Mouse (Mus musculus): ENCODE results near the gene 1700001O22Rik.

Gene 1700001O22Rik

DNA sequence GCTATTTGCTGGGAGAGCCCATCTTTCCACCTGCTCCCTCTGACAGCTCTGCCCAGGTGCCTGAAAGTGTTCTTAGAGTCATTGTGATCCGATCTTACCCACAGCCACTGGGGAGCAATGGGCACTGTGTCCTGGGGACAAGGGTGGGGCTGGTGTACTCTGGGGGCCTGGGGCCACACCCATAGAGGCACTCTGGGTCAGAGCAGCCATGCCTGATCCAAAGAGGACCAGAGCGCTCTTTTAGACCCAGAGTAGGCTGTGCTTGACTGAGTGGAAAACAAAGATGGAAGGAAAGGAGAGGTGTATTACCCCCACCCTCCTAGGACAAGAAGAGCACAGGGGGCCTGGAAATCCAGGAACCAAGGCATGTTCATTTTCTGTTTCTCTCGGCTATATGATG lies at the start of gene 1700001O22Rik:
Gene 1700001O22Rik, minus strand, starts transcription at position 58 of the 400 bp plus-strand sequence.
- no peak for DNase-seq (ENCODE audit: low read depth)

DNA sequence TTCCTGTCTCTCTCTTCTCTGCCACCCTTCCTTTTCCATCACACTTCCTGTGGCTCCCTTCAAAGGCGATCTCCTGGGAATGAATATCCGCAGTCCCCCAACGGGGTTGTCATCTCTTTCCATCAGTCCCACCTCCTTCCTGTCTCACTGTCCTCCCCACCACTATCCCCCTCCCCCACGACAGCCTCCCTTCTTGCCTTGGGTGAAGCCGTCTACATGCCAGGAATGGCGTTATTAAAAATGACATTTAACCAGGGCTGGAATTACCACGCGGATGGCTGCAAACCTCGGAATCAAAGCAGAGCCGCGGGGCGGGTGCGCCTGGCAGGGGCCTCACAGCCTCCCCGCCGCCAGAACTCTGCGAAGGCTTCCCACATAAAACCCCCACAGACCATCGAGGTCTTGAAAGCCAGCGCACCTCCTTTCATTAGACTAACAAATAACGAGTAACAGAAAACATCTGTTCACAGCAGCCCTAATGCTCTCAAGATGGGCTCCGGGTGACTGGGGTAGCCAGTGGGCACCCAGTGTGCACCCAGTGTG lies 49.4 kb upstream of the 1700001O22Rik start:
- no peak for DNase-seq (ENCODE audit: low read depth)

DNA sequence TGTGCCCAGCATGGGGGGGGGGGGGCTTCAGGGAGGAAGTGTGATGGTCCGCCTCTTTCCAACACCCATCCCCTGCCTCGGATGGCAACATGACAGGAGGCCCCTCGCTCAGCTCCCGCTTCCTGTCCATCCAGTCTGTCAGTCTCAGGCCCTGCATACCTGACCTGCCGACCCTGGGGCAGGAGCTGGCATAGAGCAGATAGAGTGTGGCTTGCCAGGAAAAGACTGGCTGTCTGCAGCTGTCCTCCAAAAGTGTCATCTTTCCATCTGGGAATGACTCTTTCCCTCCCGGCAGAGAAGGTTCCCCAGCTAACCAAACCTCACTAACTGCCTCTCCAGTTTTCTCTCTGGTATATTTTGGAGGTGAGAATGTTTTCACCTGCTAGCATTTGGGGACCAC lies 47.1 kb upstream of the 1700001O22Rik start:
- DNase-seq (ENCODE audit: low read depth), result no peak

DNA sequence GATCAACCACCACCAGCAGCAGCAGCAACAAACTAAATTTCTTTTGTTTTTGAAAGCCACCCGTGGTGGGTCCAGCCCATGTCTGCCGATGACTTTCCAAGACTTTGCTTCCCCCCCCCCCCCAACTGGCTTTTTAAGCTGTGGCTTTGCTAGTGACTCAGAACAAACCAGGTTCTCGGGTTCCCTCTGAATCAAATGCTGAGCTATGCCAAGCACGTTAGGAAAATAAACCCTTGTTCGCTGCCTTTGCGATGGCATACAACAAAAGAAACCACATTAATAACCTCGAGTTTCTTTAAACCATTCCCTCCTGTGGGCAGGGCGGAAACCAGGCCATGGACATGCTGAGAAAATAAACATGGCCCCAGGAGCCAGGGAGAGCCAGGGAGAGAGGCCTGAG lies 44.7 kb upstream of the 1700001O22Rik start:
- no peak for DNase-seq (ENCODE audit: low read depth)

DNA sequence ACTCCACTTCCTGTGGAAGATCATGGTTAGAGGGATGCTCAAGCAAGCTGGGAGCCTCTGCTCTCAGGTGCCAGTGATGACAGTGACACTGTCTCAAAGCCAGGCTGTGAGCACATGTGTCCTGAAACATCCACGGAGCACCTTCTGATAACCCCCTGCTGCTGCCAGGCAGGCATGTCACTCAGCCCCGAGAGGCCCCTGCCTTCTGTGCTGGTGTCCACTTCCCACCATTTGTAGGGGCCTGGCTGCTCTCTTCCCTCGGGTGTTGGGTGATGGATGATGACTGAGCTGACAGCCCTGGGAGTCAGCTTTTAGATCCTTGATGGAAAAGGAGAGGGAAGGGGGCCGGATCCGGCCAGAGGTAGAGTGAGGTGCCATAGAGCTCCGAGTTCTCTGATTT lies 43.3 kb upstream of the 1700001O22Rik start:
- no peak for DNase-seq (ENCODE audit: low read depth)

DNA sequence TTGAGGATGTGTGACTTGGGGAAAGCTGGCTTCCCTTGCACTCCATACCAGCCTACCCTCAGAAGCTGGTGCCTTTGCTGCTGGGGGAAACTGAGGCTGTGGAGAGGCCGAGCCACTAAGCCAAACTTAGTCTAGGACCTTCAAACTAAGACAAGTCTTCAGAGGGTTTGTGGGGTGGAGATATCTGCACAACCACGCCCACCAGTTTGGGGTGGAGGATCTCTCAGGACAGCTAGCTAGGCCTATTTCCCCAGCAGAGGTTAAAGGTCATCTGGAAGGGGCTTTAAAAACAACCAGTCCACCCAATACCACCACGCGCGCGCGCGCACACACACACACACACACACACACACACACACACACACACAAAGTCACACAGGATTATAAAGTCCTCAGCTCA lies 42.8 kb upstream of the 1700001O22Rik start:
- DNase-seq (ENCODE audit: low read depth), result no peak

DNA sequence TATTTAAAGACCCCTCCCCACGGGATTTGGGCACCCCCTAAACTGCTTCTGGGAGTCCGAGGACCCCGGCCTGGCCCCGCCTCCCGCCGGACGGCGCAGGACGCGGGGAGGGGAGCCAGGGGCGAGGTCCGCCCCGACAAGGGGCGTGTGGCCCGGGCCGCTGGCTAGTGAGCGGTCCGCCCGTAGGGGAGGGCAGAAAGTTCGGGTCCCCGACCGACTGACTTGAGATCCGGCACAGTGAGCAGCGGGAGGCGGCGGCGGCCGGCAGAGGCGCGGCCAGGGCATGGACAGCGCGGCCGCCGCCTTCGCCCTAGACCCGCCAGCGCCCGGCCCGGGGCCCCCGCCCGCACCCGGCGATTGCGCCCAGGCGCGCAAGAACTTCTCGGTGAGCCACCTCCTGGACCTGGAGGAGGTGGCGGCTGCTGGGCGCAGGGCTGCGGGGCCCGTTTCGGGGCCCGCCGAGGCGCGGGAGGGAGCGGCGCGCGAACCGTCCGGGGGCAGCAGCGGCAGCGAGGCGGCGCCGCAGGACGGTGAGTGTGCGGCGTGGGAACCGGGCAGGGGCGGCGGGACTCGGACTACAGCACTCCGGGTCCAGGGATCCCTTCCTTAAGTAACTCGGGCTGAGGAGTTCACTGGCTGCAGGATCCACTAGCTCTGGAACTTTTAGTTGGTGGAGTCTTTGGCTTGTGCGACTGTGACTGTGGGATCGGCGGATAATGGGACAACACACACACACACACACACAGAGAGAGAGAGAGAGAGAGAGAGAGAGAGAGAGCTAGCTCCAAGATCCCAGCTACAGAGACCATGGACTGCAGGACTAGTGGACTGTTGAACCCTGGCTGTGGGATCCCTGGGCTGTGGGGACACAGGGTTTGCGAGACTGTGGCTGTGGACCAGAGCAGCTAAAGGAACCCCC lies 42.0 kb upstream of the 1700001O22Rik start:
- no peak for DNase-seq (ENCODE audit: low read depth)

DNA sequence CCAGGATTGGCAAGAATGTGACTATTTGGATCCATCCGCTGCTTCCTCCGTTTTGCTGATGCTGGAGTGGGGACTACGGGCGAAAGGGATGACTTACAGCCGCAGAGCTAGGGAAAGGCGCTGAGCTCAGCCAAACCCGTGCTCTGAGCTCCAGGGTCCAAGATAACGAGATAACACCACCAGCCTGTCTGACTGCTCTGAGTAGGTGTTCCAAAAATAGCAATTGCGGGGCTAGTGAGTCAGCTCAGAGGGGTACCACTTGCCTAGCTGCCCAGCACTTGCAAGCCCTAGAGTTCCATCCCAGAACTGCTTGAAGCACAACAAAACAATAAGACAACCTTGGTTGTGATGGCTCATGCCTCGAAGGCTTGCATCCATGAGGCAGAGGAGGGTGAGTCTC lies 39.2 kb upstream of the 1700001O22Rik start:
- no peak for DNase-seq (ENCODE audit: low read depth)

DNA sequence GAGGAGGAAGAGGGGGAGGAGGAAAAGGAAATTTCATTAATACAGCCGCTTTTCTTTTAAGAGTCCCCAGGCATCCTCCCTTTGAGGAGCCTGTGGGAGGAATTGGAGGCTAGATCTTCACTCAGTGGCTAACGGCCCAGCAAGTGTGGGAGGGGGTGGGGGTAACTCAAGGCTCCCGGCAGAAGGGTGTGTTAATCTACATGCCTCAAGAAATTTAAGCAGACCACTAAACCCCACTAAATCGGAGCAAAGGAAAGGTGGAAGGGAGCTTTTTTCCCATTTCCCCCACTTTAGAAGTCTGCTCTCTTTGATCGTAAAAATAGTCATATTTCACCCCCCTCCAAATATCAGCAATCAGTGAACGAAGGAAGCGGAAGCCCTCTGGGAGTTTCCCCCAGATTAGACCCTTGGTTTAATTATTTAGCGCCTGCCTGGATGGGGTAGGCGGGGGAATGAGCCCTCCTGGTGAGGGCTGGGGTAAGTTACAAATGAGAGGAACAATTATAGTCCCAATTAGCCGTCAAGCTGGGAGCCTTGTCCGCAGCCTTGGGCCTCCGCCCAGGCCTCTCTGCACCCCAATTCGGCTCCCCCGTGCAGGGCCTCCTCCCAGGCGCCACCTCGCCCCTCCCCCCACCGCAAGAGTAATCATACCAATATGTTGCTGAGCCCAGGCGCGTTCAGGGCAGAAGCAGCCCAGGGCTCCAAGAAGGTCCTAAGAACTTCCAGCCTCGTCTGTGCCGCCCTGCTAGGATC lies 33.0 kb upstream of the 1700001O22Rik start:
- DNase-seq (ENCODE audit: low read depth), result no peak

DNA sequence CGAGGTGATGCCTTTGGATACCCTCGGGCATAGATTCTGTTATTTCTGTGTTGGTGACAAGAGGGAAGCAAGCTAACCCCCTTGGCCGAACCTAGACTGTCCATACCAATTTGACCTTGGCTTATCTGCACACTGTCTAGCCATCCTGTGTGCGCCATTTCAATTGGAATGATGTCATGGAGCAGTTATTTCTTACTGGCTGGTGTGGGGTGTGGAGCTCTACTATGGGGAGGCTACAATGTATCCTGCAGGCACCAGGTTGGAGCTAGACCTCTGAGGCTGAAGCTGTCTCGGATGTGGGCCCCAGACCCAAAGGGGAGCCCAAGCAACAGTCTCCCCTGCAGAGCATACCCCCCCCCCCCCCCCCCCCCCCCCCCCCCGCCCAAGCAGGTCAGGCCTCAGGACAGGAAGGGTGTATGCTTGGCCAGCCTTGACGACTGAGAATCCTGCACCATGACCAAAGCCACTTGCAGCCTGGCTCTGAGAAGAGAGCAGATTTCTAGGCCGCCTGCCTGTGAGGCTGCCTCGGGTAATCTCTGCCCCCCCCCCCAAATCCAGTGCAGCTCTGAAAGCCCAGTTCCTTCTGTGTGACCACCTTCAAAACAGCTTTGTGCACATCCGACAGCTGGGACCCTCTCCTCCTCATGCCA lies 31.0 kb upstream of the 1700001O22Rik start, which contains the start of gene Prrx2:
Gene Prrx2, plus strand, starts transcription at position 600 of the 650 bp plus-strand sequence.
- no peak for DNase-seq (ENCODE audit: low read depth)

DNA sequence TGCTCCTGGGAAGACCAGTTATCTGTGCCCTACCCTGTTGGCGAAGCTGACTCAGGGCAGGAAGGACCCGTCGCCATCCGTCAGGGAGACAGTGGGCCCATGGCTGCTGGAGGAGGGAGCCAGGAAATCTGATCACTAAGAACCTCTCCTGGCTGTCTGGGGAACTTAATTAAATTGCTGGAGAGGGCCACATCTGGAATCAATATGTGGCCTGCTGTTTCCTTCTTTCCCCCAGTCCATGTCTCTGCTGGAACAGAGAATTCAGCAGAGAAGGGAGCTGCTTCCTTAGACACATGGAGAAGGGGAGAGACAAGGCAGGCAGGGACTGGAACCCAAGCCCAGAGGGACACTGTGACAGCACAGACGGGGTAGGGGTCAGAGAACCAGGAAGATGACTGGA lies 30.2 kb upstream of the 1700001O22Rik start:
- DNase-seq (ENCODE audit: low read depth), result no peak

DNA sequence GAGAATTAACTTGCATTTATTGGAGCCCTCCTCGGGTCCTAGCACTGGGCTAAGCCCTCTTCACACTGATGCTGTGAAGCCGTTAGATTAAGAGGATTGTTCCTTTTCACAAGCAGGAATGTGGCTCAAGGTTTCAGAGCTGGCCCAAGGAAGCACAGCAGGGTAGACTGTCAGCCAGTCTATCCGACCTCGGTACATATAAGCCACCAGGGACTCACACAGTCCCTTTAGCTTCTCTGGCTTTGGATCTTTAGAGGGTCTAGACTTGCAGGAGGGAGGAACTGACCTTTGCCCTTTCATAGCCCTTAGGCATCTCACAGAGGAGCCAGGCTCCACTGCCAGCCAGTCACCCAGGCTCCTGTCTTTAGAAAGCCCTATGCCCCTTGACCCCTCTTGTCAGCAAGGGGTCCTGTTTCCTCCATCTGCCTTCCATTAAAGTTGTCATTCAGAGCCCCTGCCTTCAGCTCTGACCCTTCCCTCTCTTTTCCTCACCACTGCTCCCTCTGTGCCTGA lies 26.9 kb upstream of the 1700001O22Rik start, which contains the start of gene Asb6:
Gene Asb6, minus strand, starts transcription at position 51 of the 513 bp plus-strand sequence.
- DNase-seq (ENCODE audit: low read depth), result no peak

DNA sequence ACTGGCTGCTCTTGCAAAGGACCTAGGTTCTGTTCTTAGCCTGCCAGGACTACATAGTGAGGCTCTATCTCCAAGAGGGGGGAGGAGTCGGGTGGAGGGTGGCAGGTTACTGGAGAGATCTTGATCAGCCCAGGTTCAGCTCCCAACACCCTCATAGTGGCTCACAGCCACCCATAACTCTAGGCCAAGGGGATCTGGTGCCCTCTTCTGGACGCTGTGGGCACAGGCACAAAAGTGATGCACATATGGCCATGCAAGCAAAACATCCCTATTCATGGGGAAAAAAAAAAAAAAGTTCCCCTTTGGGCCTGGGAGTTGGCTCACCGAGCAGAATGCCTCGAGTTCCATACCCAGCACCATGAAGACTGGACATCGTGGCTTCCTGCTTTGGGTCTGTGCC lies 25.9 kb upstream of the 1700001O22Rik start:
- DNase-seq (ENCODE audit: low read depth), result peak; percentile 76

DNA sequence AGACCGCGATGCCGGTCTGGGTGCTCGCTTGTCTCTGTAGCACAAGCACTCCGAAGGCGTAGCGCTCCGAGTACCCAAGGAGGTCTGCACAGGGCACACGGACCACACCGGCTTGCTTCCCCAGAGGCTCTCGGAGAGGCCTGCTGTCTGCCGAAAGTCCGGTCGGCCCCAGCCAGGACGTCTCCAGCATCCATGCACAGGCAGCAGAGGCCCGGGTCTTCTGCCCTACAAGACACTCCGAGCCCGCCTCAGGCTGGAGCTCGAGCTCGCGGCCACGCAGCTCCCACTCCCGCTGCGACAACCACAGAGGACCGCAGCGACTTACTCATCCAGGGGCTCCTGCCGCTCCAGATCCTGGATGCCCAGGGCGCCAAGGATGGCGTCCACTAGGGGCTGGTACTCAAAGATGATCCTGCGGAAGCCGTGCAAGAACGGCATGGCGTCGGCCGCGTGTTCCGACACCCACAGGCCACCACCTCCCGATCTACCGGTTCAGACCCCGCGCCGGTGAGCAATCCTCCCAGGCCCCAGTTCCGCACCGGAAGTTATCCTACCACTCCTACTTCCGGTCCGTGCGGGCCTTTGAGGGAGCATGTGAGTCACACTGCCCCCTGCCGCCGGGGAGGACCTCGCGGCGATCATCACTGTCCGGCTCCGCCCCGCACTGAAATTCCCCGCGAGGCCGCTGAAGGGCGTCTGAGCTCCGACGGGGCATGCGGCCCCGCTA lies 24.5 kb upstream of the 1700001O22Rik start:
- peak; percentile 95 for DNase-seq (ENCODE audit: low read depth)

DNA sequence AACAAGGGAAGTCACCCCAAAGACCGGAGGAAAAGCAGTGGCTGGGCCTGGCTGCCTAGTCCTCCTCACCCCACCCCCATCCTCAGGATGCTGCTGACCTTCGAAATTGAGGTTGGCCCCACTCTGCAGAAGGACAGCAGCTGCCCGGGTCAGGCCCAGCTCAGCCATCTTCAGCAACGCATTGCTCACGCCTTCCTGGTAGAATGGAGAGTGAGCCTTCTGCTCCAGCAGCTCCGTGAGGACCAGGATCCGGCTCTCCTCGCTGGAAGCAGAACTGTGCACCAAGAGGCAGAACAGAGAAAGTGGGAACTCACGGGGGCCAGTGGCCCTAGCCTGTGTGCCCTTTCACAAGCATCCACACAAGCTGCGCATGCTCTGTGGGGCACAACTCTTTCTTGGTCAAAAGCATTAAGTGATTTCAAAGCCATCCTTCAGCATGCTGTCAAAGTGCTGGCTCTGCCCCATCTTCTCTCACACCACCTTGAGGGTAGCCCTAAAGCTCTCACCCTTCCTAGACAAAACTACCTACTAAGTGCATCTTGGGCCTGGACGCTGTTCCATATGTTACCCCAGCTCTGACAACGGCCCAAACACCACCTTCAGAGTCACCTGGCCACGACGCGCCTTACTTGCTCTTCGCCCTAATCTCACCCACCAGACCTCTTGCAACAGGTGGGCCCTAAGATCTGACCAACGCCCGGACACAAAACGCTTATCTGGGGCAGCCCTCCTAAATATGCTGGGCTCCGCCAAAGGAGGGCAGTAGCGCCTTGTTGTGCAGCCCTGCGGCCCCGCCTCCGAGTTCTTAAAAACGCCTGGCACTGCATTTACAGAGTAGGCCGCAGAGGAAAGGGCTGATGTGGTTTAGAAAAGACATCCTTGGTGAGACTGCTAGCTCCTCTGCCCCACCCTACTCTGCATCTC lies 23.6 kb upstream of the 1700001O22Rik start:
- DNase-seq (ENCODE audit: low read depth), result peak; percentile 89

DNA sequence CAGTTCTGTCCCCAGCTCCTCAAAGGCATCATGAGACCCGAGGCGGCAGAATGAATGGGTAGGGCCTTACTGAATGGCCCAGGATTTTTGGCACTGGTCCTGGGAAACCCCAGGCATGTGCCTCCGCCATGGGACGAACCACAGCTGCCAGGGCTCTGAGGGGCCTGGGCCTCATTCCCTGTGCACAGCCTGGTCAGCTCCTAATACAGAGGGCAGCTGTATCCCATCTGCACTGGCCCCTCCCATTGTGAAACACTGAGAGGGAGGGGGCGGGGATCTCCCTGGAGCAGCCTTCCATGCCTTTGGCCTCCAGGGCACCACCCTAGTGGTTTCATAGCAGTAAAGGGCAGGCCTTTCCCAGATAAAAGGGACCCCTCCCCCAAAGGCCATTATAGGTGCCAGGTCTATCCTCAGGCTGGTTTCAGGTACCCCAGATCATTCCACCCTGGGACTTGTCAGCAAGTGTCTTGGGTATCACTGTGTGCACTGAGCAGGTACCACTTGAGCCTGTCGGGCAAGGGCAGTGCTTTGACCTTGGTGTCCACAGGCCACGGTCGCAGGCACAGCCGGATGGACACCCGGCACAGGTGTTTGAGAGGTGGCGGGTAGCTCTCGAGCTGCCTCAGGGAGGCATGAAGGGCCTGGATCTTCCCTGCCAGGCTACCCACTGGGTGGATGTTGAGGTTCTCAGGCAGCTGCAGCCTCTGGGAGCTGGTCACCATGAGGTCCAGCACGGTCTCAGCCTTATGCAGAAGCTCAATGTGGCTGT lies 20.1 kb upstream of the 1700001O22Rik start:
- no peak for DNase-seq (ENCODE audit: low read depth)

DNA sequence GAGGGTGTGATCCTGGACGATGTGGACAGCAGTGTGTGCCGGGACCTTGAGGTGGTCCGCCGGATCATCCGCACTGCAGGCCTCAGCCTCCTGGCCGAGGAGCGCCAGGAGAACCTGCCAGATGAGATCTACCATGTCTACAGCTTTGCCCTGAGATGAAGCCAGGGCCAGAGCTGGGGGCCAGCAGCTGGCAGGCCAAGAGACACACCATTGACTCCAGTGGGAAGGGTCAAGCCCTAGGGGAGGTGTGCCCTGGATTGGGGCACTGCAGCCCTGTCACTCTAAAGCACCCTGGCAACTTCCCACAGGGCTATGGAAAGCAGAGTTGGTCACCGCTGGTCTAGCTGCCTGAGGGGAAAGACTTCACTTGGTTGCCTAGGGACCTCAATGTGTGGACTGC lies 19.0 kb upstream of the 1700001O22Rik start:
- DNase-seq (ENCODE audit: low read depth), result no peak

DNA sequence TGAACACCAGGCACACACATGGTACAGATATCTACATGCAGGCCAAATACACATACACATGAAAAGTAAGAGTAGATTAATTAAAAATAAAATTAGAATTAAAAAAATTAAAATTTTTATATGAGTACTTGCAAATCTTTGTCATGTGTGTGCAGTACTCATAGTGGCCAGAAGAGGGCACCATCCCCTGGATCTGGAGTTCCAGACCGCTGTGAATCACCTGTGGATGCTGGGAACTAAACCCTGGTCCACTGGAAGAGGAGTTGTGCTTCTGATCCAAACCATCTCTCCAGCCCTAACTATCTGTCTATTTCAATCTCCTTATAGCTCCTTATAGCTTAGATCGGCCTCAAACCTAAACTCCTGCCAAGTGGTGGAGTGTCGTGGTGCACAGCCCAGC lies 17.6 kb upstream of the 1700001O22Rik start:
- DNase-seq (ENCODE audit: low read depth), result no peak

DNA sequence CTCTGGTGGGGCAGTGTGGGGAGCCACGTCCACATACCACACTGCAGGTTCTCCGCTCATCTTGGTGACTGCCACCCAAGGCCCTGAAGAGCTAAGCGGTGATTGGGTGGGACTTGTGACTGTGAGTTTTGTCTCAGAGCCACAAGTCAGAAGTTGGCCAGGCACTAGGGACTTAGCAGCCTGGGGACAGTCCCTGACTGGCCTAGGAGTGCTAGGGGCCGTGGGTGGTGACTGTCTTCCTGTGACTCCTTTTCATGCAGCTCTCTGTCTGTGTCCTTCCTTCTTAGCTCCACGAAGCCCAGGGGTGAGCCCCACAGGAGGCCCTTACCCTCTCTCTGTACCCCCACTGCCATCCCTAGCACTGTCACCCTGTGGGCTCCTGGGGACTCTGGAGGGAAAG lies 16.4 kb upstream of the 1700001O22Rik start:
- DNase-seq (ENCODE audit: low read depth), result no peak

Measured in 416B (cell line).